Mouse (Mus musculus) adrenal gland, adult (tissue): Measurements from ENCODE around the gene Fam72a.

Experiments
- DNase-seq, 2 experiments: peaks; one replicate each; pipeline ENCODE4 v3.0.0; 2022 to 2023; ENCODE audit warnings: low spot score in 1 of 2; ENCODE audit not compliant: inconsistent age in 2 of 2

The Fam72a gene

DNA sequence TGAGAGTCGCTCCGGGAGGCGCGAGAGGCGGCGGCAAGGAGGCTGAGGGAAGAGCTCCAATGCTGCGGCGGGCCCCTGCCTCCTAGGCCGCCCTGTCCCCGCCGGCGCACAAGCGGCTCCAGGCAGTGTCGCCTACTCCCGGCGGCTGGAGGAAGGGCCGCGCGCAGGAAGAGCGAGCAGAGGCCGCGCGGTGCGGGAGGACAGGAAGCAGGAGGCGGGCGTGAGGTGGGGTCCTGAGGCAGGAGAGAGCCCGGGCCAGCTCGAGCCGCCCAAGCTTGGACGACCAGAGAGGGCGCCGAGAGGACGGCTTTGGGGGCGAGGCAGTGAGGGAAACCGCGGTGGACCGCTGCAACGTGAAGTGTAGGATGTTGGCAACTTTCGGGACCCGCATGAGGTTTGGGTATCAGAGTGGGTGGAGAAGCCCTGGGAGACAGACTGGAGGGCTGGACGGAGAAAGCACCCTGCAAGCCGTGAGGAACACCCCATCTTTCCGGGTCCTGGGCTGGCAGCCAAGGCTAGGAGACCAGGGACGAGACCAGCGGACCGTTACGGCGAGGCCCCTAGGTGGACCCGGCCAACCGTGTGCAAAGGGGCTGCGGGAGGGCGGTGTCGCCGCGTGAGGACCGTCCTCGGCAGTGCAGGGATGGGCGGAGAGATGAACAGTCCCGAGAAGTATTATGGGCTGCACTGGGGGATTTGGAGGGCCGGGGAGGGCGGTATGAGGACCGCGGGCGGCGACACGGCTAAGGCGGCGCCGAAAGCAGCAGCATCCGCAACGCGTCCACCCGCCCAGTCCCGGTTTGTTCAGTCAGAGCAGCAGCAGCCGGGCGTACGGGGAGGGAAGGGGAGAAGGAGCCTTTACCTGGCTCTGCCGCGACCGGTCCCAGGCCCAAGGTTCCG is 1.1 kb upstream of the Fam72a start:
- peak; percentile 77 to 90 for DNase-seq

DNA sequence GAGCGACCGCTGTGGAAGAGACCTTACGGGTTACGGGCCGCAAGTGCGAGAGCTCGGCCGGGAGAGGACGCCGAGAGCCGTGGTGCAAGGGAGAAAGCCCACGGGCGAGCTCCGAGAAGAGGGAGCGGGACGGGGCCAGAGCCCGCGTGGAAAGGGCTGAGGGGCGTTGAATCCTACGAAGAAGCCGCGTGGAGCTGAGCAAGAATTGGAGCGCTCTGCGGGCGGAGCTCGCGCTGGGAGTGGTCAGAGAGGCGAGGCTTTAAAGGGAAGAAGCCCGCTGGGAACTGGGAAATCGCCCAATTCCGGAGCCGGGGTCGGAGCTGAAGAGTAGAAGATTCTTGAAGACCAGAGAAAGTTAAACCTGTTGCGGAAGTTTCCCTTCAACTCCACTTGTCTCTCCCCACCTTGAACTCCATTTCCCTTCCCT is 391 bp downstream of the Fam72a start:
- DNase-seq: peak; percentile 82 to 94

- peak; percentile 39 to 74 for DNase-seq
These were observed 961 bp downstream of the Fam72a start for GRCm38 (mm10) chr1:131528561-131529166.

GRCm38 (mm10) chr1:131539771-131540170 is 12.1 kb downstream of the Fam72a start:
- peak in 1 of 2 experiments; percentile 66 for DNase-seq

GRCm38 (mm10) chr1:131540795-131541194 is 13.1 kb downstream of the Fam72a start:
- DNase-seq: no peak

DNA sequence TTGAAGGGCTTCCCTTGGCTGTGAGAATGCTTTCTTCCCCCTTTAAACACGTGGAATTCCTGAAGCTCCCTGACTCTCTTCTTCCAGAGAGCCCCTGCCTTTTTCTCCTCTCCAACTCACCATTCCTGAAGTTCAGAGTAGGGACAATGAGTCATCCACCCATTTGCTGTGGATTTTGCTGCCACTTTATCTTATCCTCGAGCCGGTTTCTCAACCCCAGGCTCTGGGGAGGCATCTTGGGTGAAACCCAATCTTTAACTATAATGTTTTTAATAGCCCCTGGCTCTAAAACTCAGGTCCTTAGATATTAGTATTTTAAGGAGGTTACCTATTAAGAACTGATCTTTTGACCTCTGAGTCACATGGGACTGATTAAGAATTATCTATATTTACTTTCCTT is 13.7 kb downstream of the Fam72a start:
- DNase-seq: no peak

- DNase-seq: no peak
These were observed 14.2 kb downstream of the Fam72a start for GRCm38 (mm10) chr1:131541903-131542302.

DNA sequence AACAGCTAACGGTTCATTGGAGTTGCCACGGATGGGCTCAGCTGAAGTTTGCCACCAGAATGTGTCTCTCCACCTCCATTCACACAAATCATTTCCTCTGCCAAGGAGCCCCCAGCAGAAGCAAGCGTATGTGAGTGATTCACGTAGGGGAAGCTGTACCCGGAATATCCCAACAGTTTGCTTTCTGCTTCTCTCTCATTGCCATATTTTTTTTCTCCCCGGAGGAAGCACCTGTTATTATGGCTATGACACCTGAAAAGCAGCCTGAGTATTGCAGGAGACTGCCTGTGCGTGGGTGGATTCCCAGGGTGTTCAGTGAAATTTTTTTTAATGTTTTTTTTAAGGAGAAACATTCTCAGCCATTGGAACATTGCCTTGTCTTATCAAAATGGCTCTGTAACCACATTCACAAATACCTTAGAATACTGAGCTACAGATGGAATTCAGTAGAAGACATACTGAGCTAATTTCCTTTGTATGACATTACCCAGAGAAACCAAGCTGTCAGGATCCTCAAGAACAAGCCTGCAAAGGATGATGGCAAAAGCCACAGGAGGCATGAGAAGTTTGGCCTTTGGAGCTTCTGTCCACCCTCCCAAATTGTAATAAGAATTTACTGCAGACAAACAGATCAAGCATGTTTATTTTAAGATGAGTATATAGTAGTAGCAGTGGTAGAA is 16.3 kb downstream of the Fam72a start:
- no peak for DNase-seq

DNA sequence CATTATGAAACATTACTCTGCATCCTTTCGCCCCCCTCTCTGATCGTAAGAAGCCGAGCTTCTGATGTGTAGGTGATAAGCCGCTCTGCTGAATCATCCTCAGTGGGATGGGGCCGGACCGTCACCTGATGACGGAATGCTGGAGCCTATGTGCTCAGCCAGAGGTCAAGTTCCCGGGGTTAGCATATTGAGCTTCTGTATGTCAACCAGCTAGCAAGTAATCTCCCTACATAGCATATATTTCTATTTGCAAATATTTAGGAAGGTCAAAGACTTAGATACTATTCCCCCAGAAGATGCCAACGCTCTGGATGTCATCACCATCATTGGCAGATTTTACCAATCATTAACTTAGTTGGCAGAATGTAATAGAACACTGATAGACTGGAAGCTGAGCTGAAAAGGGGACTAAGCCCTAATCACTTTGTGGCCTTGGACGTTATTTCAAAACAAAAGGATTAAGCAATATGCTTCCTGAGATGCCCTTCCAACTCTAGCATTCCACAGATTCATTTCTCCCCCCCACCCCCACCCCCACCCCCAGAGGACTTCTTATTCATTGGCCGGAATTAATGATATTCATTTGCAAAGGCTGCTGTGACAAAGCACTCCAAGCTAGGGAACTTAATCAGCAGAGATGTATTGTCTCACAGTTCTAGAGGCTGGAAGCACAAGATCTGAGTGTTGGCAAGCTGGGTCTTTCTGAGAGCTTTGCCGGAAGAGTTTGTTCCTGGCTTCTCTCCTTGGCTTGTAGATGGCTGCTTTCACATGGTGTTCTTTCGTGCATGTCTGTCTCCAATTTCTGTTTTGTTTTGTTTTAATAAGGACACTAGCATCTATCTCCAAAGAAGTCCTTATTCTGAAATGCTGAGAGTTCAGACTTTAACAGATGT is 19.3 kb downstream of the Fam72a start:
- DNase-seq: peak in 1 of 2 experiments; percentile 59

DNA sequence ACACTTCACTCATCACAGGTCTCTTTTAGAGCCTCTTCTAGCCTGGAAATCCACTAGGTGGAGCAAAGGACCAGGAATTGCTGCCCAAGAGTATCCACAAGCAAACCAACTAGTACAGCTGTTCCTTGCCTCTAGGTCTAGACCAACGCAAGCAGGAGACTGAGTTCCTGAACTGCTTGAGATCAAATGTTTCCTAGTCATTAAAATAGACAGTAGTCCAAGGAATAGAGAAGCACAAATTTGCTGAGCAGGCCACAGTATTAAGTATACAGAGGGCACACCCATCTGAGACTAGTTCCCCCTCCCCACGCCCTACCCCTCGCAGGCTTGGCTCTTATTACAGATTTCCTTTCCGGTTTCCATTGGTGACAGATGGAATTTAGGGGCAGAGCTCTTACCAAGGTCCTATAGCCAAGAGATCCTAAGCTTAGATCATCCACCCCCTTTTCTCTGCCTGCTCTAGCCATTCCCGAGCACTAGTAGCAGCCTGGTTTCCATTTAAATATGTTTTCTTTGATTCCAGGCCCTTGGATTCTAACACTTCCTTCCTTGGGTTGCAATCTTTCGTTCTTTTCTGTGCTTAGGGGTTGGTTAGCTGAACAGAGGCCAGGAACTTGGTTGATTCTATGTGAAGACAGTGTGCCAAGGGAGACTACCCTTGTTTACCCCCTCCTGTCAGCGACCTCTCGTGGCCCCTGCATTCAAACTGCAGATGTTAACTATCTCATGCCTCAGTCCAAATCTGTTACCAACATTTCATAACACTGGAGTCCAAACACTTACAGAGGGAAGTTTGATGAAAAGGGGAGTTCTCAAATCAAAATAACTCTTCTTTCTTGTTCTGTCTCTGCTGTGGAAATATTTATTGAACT is 21.0 kb downstream of the Fam72a start:
- DNase-seq: peak; percentile 17 to 59

- no peak for DNase-seq
These were observed 24.3 kb downstream of the Fam72a start for GRCm38 (mm10) chr1:131551956-131552355.

DNA sequence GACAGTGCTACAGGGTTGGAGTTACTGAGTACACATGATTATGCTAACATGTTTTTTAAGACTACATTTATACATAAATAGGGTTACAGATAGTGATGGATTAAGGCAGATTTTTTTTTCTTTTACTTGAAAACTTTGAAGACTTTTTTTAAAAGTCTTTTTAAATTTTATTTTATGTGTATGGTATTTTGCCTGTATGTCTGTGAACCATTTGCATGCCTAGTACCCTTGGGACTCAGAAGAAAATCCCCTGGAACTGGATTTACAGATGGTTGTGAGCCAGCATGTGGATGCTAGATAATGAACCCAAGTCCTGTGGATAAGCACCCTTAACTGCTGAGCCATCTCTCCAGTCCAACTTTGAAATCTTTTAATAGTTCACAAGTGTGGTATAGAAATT is 25.7 kb downstream of the Fam72a start:
- DNase-seq: no peak

GRCm38 (mm10) chr1:131555042-131555812 is 27.5 kb downstream of the Fam72a start:
- peak; percentile 79 to 92 for DNase-seq

GRCm38 (mm10) chr1:131560500-131560899 is 32.8 kb downstream of the Fam72a start:
- DNase-seq: no peak

GRCm38 (mm10) chr1:131562081-131562480 is 34.4 kb downstream of the Fam72a start:
- DNase-seq: no peak

DNA sequence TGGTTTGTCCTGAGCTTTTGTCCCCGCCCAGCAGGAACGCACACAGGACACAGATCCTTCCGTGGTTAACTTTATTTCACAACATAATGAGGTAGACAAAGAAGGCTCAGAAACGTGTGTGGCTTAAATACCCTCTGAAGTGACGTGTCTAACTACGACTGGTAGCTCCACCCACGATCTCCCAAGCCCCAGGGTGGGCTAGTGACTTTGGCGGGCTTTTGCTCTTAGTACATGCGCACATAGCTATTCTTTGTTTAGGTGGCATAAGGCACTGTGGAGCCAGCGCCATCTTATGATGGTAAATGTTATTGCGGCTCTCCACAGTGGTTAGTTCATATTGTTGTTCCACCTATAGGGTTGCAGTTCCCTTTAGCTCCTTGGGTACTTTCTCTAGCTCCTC is 38.4 kb downstream of the Fam72a start:
- peak in 1 of 2 experiments; percentile 63 for DNase-seq

- no peak for DNase-seq
These were observed 42.0 kb downstream of the Fam72a start for GRCm38 (mm10) chr1:131569721-131570120.

DNA sequence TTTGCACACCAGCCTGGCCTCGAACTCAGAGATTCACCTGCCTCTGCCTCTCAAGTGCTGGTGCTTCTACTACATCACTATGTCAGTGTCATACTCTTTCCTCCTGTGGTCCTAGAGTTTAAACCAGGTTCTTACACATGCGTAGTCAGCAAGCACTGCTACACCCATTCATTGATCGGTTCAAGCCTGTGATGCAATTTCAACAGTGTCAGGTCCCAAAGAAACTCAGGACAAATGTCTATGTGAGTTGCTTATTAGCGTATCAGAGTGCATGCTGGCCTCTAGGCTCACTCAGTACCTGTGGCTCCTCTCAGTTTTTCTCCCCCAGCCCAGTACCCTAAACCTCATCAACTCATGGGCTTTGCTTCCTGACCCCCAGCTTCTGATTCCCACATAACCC is 42.7 kb downstream of the Fam72a start:
- DNase-seq: no peak

GRCm38 (mm10) chr1:131573721-131574120 is 46.0 kb downstream of the Fam72a start:
- no peak for DNase-seq
